Mouse (Mus musculus): ENCODE measurements around the gene Ube2l6. TPM values are rescaled to one million over a fixed set of nuclear protein-coding genes. Genes with fewer than 3 reads are reported as not detected.

Ube2l6 gene
- total RNA-seq, 2 experiments from 2014 or later = 30.6 to 70.6 TPM

Other genes with a start within 250 kb of the Ube2l6 start
- 10 to 100 TPM; 66.6 to 70.4 TPM for gene Ctnnd1, start 148.1 kb upstream of the Ube2l6 start, total RNA-seq (2021)
- not detected for gene Btbd18, start 139.7 kb upstream of the Ube2l6 start, total RNA-seq (2021)
- gene Selenoh, start 128.1 kb upstream of the Ube2l6 start, total RNA-seq (2021) = 10 to 100 TPM; 22.4 to 25.2 TPM
- 1 to 10 TPM; 5.4 to 5.8 TPM for gene Gm28635, start 120.8 kb upstream of the Ube2l6 start, total RNA-seq (2021)
- 10 to 100 TPM; 13.2 to 13.7 TPM for gene Med19, start 120.4 kb upstream of the Ube2l6 start, total RNA-seq (2021)
- gene Tmx2, start 119.7 kb upstream of the Ube2l6 start, total RNA-seq (2021) = 100 to 1,000 TPM; 116 to 127 TPM
- 10 to 100 TPM; 61.4 to 62.1 TPM for gene Zdhhc5, start 83.6 kb upstream of the Ube2l6 start, total RNA-seq (2021)
- gene Clp1, start 71.5 kb upstream of the Ube2l6 start, total RNA-seq (2021) = 1 to 10 TPM; 4.9 TPM
- gene Ypel4, start 64.8 kb upstream of the Ube2l6 start, total RNA-seq (2021) = 1 to 10 TPM in 1 of 2 experiments, under 1 TPM in 1; 0.94 to 1.1 TPM
- gene Gm19426, start 55.2 kb upstream of the Ube2l6 start, total RNA-seq (2021) = 1 to 10 TPM; 1.8 to 1.9 TPM
- gene Serping1, start 23.4 kb upstream of the Ube2l6 start, total RNA-seq (2021) = 10 to 100 TPM; 68.8 to 75.7 TPM
- not detected for gene Smtnl1, start 23.8 kb downstream of the Ube2l6 start, total RNA-seq (2021)
- 100 to 1,000 TPM in 1 of 2 experiments, 10 to 100 TPM in 1; 99.8 to 103 TPM for gene Timm10, start 28.2 kb downstream of the Ube2l6 start, total RNA-seq (2021)
- 1 to 10 TPM; 1.5 to 2.2 TPM for gene Slc43a1, start 40.0 kb downstream of the Ube2l6 start, total RNA-seq (2021)
- gene Rtn4rl2, start 87.9 kb downstream of the Ube2l6 start, total RNA-seq (2021) = 1 to 10 TPM; 1.8 to 4.0 TPM
- gene Slc43a3, start 137.8 kb downstream of the Ube2l6 start, total RNA-seq (2021) = 10 to 100 TPM; 70.7 to 86.6 TPM
- gene Prg2, start 181.6 kb downstream of the Ube2l6 start, total RNA-seq (2021) = not detected
- not detected for gene Prg3, start 189.4 kb downstream of the Ube2l6 start, total RNA-seq (2021)
- gene Ssrp1, start 238.4 kb downstream of the Ube2l6 start, total RNA-seq (2021) = 10 to 100 TPM; 35.5 to 40.8 TPM
- gene P2rx3, start 238.6 kb downstream of the Ube2l6 start, total RNA-seq (2021) = under 1 TPM; 0.26 to 0.42 TPM
- gene Tnks1bp1, start 249.2 kb downstream of the Ube2l6 start, total RNA-seq (2021) = 10 to 100 TPM; 63.2 to 65.0 TPM